Mouse (Mus musculus) adrenal gland, postnatal 10 days (tissue): ENCODE measurements around the gene Rundc1. TPM values are rescaled to one million over a fixed set of nuclear protein-coding genes. Genes with fewer than 3 reads are reported as not detected.
"Not testable (repeated sequence)": the region's sequence is repeated elsewhere in the genome, so short reads cannot be mapped to it uniquely, and the experiment has no call there.

Experiments
- DNase-seq: peaks from one replicate; pipeline ENCODE4 v3.0.0; 2021; ENCODE audit warnings: mixed read lengths
- long read RNA-seq, 2 experiments: library from polyadenylated mRNA; stranded (forward); transcript quantifications; one replicate each; pipeline ENCODE4 v2.0.0; 2021
- total RNA-seq, 2 experiments: library from RNA; stranded (reverse); gene quantifications; 2 replicates each; pipeline ENCODE4 v1.2.3; 2021

The Rundc1 gene
- 10 to 100 TPM; 16.1 to 17.8 TPM for total RNA-seq
- long read RNA-seq, experiment 1, transcript Rundc1-201 (5 exons, 3,223 nt): major isoform, 33 of 44 reads
- long read RNA-seq, experiment 1, partial matches to known transcripts: 4 of 44 reads
- long read RNA-seq, experiment 1, other reads (novel, unspliced or antisense): 7 of 44 reads
- long read RNA-seq, experiment 2, transcript Rundc1-201 (5 exons, 3,223 nt): major isoform, 31 of 39 reads
- long read RNA-seq, experiment 2, partial matches to known transcripts: 2 of 39 reads
- long read RNA-seq, experiment 2, other reads (novel, unspliced or antisense): 6 of 39 reads

DNA sequence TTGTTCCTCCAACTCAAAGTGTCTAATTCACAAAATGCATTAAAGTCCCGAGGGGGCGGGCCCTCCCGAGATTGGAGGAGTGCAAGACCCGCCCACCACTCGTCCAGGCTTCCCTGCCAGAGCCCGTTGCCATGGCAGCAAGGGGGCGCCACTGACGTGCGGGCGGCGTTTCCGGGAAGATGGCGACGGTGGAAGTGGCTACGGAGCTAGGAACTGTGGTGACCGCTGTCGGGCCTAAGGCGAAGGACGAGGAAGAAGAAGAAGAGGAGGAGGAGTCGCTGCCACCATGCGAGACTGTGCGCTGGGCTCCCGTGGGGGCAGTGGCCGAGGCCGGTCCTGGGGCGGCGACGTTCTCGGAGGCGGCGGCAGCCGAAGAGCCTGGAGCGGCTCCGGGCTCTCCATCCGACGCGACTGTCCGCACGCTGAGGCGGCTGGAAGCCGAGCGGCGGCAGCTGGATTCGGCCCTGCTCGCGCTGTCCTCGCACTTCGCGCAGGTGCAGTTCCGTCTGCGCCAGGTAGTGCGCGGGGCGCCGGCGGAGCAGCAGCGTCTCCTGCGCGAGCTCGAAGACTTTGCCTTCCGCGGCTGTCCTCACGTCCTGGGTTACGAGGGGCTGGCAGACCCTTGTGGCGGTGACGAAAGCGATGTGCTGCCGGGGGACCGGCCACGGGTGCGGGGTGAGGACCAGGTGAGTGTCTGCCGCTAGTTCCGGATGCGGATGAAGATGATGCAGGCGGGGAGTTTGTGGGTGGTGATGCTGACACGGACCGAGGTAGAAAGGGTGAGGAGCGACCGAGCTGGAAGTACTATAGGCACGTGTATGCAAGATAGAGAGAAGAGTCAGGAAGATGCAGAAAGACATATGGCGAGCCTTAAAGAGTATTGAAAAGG lies at the start of gene Rundc1, which contains the start of gene Ptges3l:
TSS of gene Rundc1 (plus strand) at position 161 of the 889 bp plus-strand sequence.
TSS of gene Ptges3l (minus strand) at position 409 of the 889 bp plus-strand sequence.
- DNase-seq: peak; percentile 99

GRCm38 (mm10) chr11:101378196-101378595 lies 46.7 kb upstream of the Rundc1 start:
- not testable (repeated sequence) for DNase-seq

DNA sequence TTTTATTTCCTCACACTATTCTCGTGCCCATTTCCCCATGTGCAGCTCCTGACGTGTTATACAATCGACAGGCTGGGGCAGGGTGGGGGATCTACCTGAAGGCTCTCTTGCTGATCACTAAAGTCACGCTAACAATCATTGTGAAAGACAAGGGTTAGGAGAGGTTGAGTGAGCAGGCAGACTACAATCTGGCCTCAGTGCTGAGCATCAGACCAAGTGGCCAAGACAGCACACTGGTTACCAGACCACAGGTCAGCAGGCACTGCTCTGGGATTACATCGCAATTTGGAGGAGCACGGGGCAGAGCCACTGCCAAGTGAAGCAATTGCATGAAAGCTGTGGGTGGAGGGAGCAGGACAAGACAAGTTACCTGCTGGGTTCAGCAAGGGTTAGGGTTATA lies 46.0 kb upstream of the Rundc1 start:
- DNase-seq: peak; percentile 63

GRCm38 (mm10) chr11:101381817-101382216 lies 43.1 kb upstream of the Rundc1 start:
- no peak for DNase-seq

DNA sequence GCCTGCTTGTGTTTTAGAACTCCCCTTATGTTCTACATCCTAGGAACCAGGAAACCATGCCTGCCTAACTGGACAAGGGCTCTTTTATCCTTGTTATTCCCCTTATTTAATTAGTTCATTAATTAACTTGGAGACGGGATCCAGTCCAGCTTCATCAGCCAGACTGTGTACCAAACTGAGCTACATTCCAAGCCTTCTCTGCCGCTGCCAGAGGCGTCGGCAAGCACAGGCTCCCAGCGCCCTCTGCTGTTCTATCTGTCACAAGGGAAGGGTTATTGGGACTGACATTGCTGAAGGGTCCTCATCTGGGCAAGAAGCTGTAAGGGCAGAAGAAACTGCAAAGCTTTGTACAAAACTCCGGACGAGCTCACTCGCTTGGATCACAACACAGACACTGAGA lies 29.8 kb upstream of the Rundc1 start:
- peak; percentile 87 for DNase-seq

DNA sequence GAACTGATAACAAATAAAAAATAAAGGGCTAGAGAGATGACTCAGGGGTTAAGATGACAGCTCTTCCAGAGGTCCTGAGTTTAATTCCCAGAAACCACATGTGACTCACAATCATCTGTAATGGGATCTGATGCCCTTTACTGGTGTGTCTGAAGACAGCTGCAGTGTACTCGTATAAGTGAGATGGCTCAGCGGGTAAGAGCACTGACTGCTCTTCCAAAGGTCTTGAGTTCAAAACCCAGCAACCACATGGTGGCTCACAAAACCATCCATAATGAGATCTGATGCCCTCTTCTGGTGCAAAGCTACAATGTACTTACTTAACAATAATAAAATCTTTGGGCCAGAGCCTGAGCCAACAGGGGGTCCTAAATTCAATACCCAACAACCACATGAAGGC lies 9.6 kb upstream of the Rundc1 start:
- no peak for DNase-seq

DNA sequence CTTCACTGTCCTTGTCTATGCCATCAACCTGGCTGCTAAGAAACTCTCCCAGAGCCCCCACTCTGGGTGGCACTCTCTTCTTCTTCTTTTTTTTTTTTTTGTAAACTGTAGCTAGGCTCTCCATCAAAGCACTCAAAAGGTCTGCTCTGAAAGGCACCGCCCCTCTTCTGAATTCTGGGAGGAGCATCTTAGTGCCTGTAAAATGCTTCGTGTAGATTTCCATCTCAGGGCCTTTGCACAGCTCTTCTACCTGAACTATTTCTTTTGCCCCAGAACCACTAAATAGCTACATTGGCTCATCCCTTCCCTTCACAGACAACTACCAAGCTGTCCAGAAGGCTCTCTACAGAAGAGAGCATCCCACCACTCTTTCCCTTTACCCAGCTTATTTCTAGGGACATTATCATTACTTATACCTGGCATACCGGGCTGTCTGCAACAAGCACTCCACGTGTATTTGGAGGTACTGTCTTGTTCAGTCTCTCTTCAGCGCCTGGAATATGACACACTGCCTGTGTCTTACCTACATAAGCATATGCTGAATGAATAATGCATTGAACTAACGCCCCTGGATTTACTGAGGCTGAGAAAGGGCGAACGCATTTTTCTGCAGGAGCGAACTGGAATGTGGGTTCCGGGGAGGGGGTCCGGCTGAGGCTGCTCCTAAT lies 8.3 kb upstream of the Rundc1 start:
- DNase-seq: no peak

DNA sequence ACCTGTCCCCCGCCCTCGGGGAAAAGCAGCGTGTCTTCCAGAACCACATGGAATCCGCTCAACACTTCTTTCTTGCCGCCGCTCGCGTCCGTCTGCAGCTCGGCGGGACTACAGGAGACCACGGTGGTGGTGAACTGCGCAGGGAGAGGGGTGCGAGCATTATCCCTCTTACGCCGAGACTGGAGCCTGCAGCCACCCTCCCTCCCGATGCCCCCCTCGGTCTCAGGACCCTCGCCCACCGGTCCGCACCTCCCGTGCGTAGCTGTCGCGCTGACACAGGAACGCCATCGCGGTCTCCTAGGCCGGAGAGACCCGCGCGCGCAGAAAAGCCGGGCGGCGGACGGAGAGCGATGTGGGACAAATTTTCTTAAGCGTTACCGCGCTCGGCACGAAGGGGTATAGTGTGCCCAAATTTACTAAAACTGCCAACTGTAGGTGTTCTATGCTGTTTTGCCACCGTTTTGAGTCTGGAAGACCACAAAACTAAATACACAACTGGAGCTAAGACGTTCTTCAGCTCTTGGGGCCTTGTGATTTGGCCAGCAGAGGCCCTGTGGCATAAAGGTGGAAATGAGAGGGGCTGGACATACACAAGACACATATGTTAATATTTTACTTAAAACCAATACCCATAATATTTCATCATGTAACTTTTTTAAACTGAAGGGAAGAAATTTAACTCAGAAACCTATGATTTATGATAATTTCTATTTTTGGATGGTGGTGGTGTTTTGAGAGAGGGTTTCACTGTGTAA lies 7.6 kb upstream of the Rundc1 start, which contains the start of gene Aarsd1:
TSS of gene Aarsd1 (minus strand) at position 515 of the 755 bp plus-strand sequence.
- DNase-seq: peak; percentile 95

GRCm38 (mm10) chr11:101418991-101419390 lies 5.9 kb upstream of the Rundc1 start:
- no peak for DNase-seq

DNA sequence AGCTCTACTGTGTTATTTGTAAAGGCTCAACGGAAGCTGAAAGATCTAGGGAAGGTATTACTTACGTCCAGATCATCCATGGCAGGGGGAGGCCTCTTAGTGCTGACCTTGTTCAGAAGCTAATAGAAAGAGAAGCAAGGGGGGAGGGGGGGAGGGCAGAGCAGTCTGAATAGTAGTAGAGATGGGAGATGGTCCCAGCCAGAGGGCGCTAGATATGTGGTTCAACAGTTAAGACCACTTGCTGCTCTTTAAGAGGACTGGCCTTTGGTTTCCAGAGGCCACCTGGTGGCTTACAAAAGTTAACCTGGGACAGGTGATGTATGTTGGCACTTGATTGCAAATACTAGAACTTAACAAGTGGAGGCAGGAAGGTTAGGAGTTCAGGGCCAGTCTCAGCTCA lies 5.3 kb upstream of the Rundc1 start:
- no peak for DNase-seq

- DNase-seq: no peak
Measured at GRCm38 (mm10) chr11:101420148-101420547, 4.7 kb upstream of the Rundc1 start.

- DNase-seq: peak; percentile 33
Measured at GRCm38 (mm10) chr11:101424105-101424851, 607 bp upstream of the Rundc1 start, which contains the start of gene Gm27029. Gene Gm27029, minus strand, starts transcription at chr11:101424796.

DNA sequence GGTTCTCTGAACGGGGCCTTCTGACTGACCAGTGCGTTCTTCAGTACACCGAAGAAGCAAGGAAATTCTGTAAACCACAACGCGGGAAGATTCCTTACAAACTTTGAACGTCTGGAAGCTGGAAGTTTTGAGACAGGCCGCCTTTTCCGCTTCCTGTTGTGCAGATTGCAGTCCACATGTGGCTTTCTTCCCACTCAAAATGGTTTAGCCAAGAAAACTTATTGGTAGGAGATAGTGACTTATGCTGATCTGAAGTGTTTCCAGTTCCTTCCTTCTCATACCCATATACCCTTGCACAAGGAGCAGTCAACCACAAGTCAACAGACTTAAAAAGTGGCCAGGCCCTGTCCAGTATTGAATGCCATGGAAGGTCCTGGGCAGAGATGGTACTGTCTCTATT lies 1.3 kb downstream of the Rundc1 start:
- no peak for DNase-seq

- peak; percentile 31 for DNase-seq
Measured at GRCm38 (mm10) chr11:101431327-101431726, 6.4 kb downstream of the Rundc1 start.

GRCm38 (mm10) chr11:101433396-101433795 lies 8.5 kb downstream of the Rundc1 start:
- peak; percentile 18 for DNase-seq

DNA sequence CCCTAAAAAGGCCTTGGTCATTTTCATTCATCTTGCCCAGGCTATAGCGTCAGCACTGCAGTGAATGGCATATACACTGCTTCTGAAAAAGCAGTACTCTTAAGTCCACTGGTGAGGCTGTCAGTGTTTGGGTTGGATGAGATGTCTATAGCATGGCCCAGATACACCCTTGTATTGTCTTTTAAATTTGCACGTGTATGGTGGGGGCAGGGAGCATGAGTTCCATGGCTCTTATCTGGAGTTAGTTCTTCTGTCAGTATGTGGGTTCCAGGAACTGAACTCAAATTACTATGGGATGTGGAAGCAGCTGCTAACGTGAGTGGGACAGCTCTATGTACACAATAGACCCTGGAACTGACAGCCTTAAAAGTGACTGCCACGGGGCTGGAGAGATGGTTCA lies 10.9 kb downstream of the Rundc1 start:
- no peak for DNase-seq

DNA sequence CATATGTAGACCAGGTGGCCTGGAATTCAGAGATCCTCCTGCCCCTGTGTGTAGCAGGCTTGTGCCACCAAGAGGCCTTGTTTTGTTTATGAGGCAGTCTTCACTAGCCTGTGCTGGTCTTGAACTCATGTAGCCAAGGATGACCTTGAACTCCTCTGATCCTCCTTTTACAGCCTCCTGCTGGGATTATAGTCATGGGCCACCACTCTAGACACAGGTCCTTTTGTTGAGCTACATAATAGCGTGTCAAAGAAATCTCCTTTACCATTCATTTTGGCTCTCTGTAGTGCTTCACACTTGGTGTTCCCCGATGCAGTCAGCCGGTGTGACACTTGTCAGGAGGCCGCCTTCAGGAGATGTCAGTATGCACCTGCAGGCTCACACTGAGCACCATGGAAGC lies 12.0 kb downstream of the Rundc1 start:
- no peak for DNase-seq

DNA sequence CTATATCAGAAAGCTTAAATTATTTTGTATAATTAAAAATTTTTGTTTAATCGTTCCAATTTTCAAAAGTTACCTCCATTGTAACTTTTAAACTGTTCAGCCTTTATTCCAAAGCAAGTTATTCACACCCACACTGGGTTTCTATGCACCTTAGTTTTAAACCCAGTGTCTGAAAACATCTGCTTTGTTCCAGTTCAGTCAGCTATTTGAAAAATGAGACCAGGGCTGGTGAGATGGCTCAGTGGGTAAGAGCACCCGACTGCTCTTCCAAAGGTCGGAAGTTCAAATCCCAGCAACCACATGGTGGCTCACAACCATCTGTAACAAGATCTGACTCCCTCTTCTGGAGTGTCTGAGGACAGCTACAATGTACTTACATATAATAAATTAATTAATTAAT lies 13.1 kb downstream of the Rundc1 start:
- DNase-seq: not testable (repeated sequence)

- not testable (repeated sequence) for DNase-seq
Measured at GRCm38 (mm10) chr11:101441450-101442126, 16.7 kb downstream of the Rundc1 start.

DNA sequence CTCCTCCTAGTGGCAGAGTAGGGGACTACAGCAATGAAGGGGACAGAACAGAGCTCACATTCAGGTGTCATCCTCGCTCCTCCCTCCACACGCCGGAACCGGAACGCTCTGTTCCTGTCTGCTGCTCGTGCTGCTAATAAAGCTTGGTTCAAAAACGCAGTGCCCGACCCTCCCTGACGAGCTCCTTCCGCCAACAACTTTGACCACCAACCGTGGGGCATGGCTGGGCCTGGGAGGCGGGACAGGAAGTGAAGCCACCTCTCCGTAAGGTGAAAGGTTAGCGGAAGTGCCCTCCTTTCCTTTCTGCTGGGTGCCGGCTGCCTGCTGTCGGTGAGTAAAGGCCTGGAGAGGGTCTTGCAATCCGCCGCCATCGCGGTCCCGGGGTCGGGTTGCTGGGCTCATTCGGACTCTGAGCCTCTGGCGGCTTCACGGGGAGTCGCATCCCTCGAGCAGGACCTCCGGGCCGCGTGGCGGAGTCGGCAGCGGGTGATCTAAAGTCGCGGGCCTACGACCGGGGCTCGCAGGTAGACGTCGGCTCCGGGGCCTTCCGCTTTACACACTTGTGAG lies 17.3 kb downstream of the Rundc1 start, which contains the start of gene Rpl27:
TSS of gene Rpl27 (plus strand) at position 172 of the 567 bp plus-strand sequence.
- DNase-seq: peak; percentile 96
